Mouse (Mus musculus): ENCODE results near the gene Wdr74. TPM values are rescaled to one million over a fixed set of nuclear protein-coding genes. Genes with fewer than 3 reads are reported as not detected.
A peak's percentile ranks its signal among the peaks of the same experiment; 100 is the strongest.

Gene Wdr74
- 83.0 and 83.5 TPM in 2 replicates for polyA plus RNA-seq (2015; fragmentation: Nextera tagmentation; extraction: Ambion mirVana)

DNA sequence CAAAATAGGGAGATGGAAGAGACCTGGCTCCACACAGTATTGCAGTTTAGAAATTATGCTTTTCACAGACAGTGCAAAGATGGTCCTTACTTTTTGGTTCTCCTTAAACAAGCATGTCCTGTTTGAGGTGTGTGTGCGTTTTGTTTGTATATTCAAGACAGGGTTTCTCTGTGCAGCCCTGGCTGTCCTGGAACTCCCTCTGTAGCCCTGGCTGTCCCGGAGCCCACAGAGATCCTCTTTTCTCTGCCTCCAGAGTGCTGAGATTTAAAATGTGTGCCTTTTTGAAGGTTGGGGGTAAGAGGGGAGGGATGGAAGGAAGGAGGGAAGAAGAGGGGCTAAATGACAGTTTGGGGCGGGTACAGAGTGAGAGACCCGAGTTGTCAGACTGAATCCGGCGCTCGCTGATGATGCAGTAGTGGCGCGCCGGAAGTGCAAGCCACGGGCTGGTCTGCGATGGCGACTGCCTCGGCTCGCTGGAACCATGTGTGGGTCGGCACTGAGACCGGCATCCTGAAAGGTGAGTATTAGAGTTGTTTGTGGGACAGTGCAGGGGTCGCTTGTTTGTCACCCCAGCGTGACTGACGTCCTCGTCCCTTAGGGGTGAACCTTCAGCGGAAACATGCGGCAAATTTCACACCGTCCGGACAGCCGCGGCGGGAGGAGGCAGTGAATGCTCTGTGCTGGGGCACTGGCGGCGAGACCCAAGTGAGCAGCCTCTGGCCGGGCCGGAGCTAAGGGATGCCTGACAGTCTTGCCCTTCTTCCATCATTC is at the start of gene Wdr74:
Gene Wdr74, plus strand, starts transcription at position 439 of the 771 bp plus-strand sequence.
- Histone ChIP-seq H3K4me3 (replicated peaks; ENCODE audit: low read length) (peak within 1 kb of the TSS; percentile 94), H3K9ac (ENCODE audit: low read length) (peak within 1 kb of the TSS; percentile 92), H3K36me3 (ENCODE audit: control insufficient read depth, insufficient read depth, low read length) (peaks cover 11% of the 10 kb centered on the region), H3K27ac (ENCODE audit: low read length) (peak within 1 kb of the TSS; percentile 66), H3K4me2 (ENCODE audit: low read depth, low read length) (peak within 1 kb of the TSS; percentile 74), H3K27me3 (ENCODE audit: control insufficient read depth, insufficient read depth, low read length) (no peaks in the 10 kb centered on the region), H3K9me3 (replicated peaks; ENCODE audit: control insufficient read depth, low read length) (no peaks in the 10 kb centered on the region), H3K4me1 (ENCODE audit: control insufficient read depth, insufficient read depth, low read length) (peaks cover 4% of the 10 kb centered on the region)
- WGBS, result under 1% methylated on average over 32 of the region's 32 CpGs
- peak; percentile 91 for ATAC-seq (ENCODE audit: insufficient read depth, low FRiP score)

DNA sequence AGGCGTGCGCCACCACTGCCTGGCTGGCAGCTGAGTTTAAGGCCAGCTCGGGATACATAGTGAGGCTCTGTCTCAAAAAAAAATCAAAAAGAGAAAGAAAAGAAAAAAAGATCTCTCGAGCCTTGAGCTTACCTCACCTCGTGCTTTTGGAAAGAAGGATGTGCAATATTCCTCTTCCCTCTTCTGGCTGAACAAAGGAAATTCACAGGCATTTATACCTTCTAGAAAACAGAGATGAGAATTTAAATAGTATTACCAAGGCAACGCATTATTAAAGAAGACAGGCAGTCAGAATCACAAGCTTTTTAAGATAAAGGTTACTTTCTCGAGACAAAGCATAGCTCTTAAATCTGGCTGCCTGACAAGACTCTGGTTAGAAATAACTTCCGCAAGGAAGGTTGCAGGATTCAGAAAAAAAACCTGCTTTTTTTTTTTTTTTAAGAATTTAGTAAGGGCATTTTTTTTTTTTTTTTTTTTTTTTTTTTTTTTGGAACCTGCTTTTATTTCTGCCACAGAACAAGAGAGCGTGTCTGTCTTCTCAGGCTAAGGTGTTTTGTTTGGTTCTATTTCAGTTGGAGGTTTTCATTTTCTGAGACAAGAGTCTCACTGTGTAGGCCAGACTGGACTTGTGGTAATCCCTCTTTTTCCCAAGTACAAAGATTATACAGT is 43.6 kb upstream of the Wdr74 start:
- no peak for ATAC-seq (ENCODE audit: insufficient read depth, low FRiP score)
- Histone ChIP-seq H3K9me3 (replicated peaks; ENCODE audit: control insufficient read depth, low read length) (no peaks in the 10 kb centered on the region), H3K36me3 (ENCODE audit: control insufficient read depth, insufficient read depth, low read length) (no peaks in the 10 kb centered on the region), H3K4me2 (ENCODE audit: low read depth, low read length) (no peak overlapping the region), H3K27me3 (ENCODE audit: control insufficient read depth, insufficient read depth, low read length) (no peaks in the 10 kb centered on the region), H3K4me1 (ENCODE audit: control insufficient read depth, insufficient read depth, low read length) (no peaks in the 10 kb centered on the region), H3K27ac (ENCODE audit: low read length) (no peak overlapping the region), H3K4me3 (replicated peaks; ENCODE audit: low read length) (no peak overlapping the region), H3K9ac (ENCODE audit: low read length) (no peak overlapping the region)
- 53% methylated on average over 9 of the region's 9 CpGs for WGBS

DNA sequence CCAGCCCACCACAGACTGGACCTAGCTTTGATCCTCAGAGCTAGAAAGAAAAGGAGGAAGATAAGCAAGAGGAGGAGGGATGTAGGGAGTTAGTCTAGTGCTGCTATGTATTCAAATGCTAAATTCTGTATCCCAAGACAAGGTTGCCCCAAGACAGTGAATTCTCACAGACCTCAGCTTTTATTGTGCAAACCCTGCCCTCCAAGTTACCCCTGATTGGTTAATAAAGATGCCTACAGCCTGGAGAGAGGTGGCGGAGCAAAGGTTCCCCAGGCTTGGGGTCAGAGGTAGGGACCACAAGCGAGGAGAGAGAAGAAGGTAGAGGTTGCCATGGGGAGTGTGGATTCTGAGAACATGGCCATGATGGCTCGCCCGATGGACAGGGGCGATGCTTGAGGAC is 42.9 kb upstream of the Wdr74 start:
- H3K9ac ChIP-seq (ENCODE audit: low read length), result no peak overlapping the region
- H3K4me3 ChIP-seq (replicated peaks; ENCODE audit: low read length), result no peak overlapping the region
- 79% methylated on average over 5 of the region's 5 CpGs for WGBS
- no peak overlapping the region for H3K27ac ChIP-seq (ENCODE audit: low read length)
- H3K4me2 ChIP-seq (ENCODE audit: low read depth, low read length), result no peak overlapping the region
- no peaks in the 10 kb centered on the region for H3K9me3 ChIP-seq (replicated peaks; ENCODE audit: control insufficient read depth, low read length)
- H3K36me3 ChIP-seq (ENCODE audit: control insufficient read depth, insufficient read depth, low read length), result no peaks in the 10 kb centered on the region
- H3K4me1 ChIP-seq (ENCODE audit: control insufficient read depth, insufficient read depth, low read length), result no peaks in the 10 kb centered on the region
- no peak for ATAC-seq (ENCODE audit: insufficient read depth, low FRiP score)
- H3K27me3 ChIP-seq (ENCODE audit: control insufficient read depth, insufficient read depth, low read length), result no peaks in the 10 kb centered on the region

DNA sequence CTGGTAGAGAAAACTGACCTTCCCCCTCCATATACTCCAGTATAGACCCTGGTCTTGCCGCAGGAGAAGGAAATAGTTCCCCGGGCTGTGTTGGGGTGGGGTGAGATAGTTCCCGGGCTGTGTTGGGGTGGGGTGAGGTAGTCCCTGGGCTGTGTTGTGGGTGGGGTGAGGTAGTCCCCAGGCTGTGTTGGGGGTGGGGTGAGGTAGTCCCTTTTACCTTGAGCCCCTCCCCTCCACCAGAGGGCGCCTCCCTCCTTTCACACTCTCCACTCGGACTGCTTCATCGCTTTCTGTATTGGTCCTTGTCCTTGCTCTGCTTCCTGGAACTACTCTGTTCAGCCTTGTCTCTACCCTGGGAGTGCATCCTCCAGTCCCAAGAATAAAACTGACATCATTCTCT is 40.3 kb upstream of the Wdr74 start:
- Histone ChIP-seq H3K4me1 (ENCODE audit: control insufficient read depth, insufficient read depth, low read length) (no peaks in the 10 kb centered on the region), H3K27ac (ENCODE audit: low read length) (no peak overlapping the region), H3K9ac (ENCODE audit: low read length) (no peak overlapping the region), H3K9me3 (replicated peaks; ENCODE audit: control insufficient read depth, low read length) (no peaks in the 10 kb centered on the region), H3K36me3 (ENCODE audit: control insufficient read depth, insufficient read depth, low read length) (no peaks in the 10 kb centered on the region), H3K4me3 (replicated peaks; ENCODE audit: low read length) (no peak overlapping the region), H3K27me3 (ENCODE audit: control insufficient read depth, insufficient read depth, low read length) (no peaks in the 10 kb centered on the region), H3K4me2 (ENCODE audit: low read depth, low read length) (no peak overlapping the region)
- ATAC-seq (ENCODE audit: insufficient read depth, low FRiP score), result peak; percentile 58; the same call in 1 of the 2 replicates
- 51% methylated on average over 6 of the region's 6 CpGs for WGBS

DNA sequence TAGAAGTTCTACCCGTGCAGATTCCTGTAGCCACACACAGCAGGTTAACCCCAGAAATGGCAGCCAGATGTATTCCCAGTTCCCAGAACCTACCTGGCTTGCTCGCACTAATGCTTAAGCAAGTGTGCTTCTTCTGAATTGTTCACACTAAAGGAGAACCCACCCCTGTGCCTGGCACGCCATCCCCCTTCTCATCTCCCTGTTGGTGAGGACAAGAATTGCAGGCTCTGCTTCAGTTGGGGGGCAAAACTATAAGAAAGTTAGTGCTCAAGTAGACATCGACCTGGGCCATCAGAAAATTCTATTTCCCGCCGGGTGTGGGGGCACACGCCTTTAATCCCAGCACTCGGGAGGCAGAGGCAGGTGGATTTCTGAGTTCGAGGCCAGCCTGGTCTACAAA is 36.0 kb upstream of the Wdr74 start:
- WGBS, result 76% methylated on average over 9 of the region's 9 CpGs
- H3K27me3 ChIP-seq (ENCODE audit: control insufficient read depth, insufficient read depth, low read length), result no peaks in the 10 kb centered on the region
- no peak for ATAC-seq (ENCODE audit: insufficient read depth, low FRiP score)
- H3K9me3 ChIP-seq (replicated peaks; ENCODE audit: control insufficient read depth, low read length), result no peaks in the 10 kb centered on the region
- no peak overlapping the region for H3K9ac ChIP-seq (ENCODE audit: low read length)
- no peak overlapping the region for H3K27ac ChIP-seq (ENCODE audit: low read length)
- no peak overlapping the region for H3K4me2 ChIP-seq (ENCODE audit: low read depth, low read length)
- no peaks in the 10 kb centered on the region for H3K36me3 ChIP-seq (ENCODE audit: control insufficient read depth, insufficient read depth, low read length)
- no peak overlapping the region for H3K4me3 ChIP-seq (replicated peaks; ENCODE audit: low read length)
- no peaks in the 10 kb centered on the region for H3K4me1 ChIP-seq (ENCODE audit: control insufficient read depth, insufficient read depth, low read length)

DNA sequence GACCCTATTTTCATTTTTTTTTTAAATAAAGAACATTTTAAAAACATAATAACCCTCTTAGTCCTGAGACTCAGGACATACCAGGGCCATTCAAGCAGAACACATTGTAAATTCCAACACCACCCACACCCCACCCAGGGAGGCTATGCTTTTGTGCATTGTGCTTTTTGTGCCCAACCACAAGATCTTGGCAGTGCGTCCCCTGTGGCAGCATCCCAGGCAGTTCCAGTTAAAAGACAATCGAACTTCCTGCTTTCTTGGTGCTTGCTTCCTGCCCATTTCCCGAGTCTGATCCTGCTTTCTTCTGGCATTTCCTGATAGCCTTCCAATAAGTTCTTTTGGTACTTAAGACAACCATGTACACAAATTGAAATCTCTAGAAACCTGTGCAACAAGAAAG is 33.2 kb upstream of the Wdr74 start:
- Histone ChIP-seq H3K27me3 (ENCODE audit: control insufficient read depth, insufficient read depth, low read length) (no peaks in the 10 kb centered on the region), H3K4me2 (ENCODE audit: low read depth, low read length) (no peak overlapping the region), H3K36me3 (ENCODE audit: control insufficient read depth, insufficient read depth, low read length) (peaks cover 4% of the 10 kb centered on the region; the same call in 1 of the 2 replicates), H3K9ac (ENCODE audit: low read length) (no peak overlapping the region), H3K27ac (ENCODE audit: low read length) (no peak overlapping the region), H3K4me1 (ENCODE audit: control insufficient read depth, insufficient read depth, low read length) (no peaks in the 10 kb centered on the region), H3K4me3 (replicated peaks; ENCODE audit: low read length) (no peak overlapping the region), H3K9me3 (replicated peaks; ENCODE audit: control insufficient read depth, low read length) (no peaks in the 10 kb centered on the region)
- ATAC-seq (ENCODE audit: insufficient read depth, low FRiP score), result no peak
- WGBS, result 58% methylated on average over 3 of the region's 3 CpGs

DNA sequence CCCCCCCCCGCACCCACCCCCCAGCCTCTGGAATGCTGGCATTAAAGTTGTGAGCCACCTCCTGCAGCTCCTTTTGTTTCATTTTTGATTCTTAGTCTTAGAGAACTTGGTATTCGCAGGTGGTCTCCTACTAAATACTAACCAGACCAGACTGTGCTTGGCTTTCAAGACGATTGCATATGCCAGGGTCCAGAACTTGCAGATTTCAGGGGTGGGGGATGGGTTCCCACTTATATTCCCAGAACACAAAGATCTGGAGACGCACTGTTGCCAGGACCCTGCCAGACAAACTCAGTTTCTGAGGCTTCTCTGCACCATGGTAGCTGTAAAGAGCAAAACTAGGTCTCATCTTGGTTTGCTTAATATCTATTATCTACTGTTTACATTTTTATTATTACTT is 32.1 kb upstream of the Wdr74 start:
- H3K4me2 ChIP-seq (ENCODE audit: low read depth, low read length), result no peak overlapping the region
- H3K27me3 ChIP-seq (ENCODE audit: control insufficient read depth, insufficient read depth, low read length), result no peaks in the 10 kb centered on the region
- ATAC-seq (ENCODE audit: insufficient read depth, low FRiP score), result no peak
- no peak overlapping the region for H3K9ac ChIP-seq (ENCODE audit: low read length)
- H3K27ac ChIP-seq (ENCODE audit: low read length), result no peak overlapping the region
- no peak overlapping the region for H3K4me3 ChIP-seq (replicated peaks; ENCODE audit: low read length)
- WGBS, result 58% methylated on average over 4 of the region's 4 CpGs
- H3K9me3 ChIP-seq (replicated peaks; ENCODE audit: control insufficient read depth, low read length), result no peaks in the 10 kb centered on the region
- no peaks in the 10 kb centered on the region for H3K4me1 ChIP-seq (ENCODE audit: control insufficient read depth, insufficient read depth, low read length)
- peaks cover 11% of the 10 kb centered on the region; the same call in 1 of the 2 replicates for H3K36me3 ChIP-seq (ENCODE audit: control insufficient read depth, insufficient read depth, low read length)

DNA sequence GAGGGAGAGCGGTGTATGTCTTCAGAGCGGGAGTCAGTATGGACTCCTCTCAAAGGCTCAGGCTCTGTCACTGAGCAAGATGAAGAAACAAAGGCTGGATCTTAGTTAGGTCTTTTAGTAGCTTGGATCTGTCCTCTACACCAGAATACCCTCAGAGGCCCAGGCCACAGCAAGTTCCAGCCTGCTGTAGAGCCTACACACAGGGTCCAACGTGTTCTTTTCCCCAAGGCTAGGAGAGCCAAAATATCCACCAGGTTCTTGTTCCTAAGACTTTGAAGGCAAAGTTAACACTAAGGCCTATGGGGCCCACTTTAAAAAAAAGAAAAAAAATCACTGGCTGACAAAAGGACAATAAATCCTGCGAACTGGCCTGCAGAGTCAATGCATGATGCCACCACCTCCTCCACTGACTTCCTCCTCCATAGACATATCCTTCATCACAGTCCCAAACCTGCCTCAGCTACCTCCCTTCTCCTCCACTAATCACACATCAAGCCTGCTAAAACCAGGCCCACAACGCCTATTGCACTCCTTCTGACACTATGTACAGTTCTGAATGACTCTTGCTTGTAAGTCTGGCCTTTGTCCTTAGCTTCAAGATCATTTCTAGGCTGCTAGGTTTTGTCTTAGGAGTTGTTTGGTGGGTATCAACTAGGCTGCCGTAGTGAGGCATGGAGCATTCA is 30.5 kb upstream of the Wdr74 start:
- Histone ChIP-seq H3K27ac (ENCODE audit: low read length) (peak overlapping the region; percentile 5; the same call in 1 of the 2 replicates), H3K4me2 (ENCODE audit: low read depth, low read length) (no peak overlapping the region), H3K4me3 (replicated peaks; ENCODE audit: low read length) (no peak overlapping the region), H3K36me3 (ENCODE audit: control insufficient read depth, insufficient read depth, low read length) (peaks cover 16% of the 10 kb centered on the region; the same call in 1 of the 2 replicates), H3K9me3 (replicated peaks; ENCODE audit: control insufficient read depth, low read length) (no peaks in the 10 kb centered on the region), H3K9ac (ENCODE audit: low read length) (no peak overlapping the region), H3K4me1 (ENCODE audit: control insufficient read depth, insufficient read depth, low read length) (peaks cover under 1% of the 10 kb centered on the region; the same call in 1 of the 2 replicates), H3K27me3 (ENCODE audit: control insufficient read depth, insufficient read depth, low read length) (no peaks in the 10 kb centered on the region)
- no peak for ATAC-seq (ENCODE audit: insufficient read depth, low FRiP score)
- 73% methylated on average over 6 of the region's 6 CpGs for WGBS
